Mouse (Mus musculus): ENCODE data around the gene Acot11.
"Not testable (repeated sequence)": the region's sequence is repeated elsewhere in the genome, so short reads cannot be mapped to it uniquely, and the experiment has no call there.

Acot11 gene

DNA sequence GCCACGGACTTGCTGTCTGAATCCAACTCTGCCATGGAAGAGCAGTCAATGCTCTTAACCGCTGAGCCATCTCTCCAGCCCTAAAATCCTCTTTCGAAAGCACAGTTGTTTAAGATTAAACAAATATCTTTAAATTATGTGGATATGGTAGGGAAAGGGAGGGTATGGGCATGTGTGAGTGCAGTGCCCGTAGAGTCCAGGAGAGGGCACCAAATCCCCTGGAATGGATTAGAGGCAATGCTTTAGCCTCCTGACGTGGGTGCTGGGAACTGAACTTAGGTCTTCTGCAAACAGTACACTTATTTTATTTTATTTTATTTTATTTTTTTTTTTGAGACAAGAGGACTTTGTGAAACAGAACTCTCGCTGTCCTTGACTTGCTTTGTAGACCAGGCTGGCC is 5.2 kb upstream of the Acot11 start:
- DNase-seq (ENCODE audit: low read depth, low spot score), result peak; percentile 23

DNA sequence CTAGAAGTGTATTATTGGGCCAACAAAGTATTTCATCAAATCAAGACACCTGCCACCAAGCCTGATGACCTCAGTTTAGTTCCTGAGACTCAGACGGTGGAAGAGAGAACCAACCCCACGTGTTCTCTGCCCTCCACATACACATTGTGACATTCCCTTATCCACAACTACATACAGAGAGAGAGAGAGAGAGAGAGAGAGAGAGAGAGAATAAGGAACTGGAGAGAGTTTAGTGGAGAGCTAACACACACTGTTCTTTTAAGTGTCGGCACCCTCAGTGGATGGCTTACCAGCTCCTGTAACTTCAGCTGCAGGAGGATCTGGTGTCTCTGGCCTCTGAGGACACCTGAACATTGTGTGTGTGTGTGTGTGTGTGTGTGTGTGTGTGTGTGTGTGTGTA is 2.5 kb upstream of the Acot11 start:
- no peak for DNase-seq (ENCODE audit: low read depth, low spot score)

DNA sequence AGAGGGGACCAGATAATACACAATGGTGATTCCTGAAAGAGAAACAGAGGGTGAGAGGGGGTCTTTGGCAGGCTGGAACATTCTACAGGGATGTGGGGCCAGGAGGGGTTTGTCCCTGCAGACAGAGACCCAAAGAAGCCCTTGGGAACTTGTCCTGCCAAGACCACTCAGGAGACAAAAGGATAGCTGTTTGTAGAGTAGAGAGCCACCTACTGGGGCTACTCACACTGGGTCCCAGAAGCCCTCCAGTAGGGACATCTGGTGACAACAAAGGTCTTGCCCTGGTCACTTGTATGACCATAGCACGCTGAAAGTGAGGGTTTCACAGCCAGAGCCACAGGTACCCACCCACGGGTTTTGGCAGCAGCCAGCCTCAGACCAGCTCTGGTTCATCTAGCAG is 1.1 kb upstream of the Acot11 start:
- no peak for DNase-seq (ENCODE audit: low read depth, low spot score)

DNA sequence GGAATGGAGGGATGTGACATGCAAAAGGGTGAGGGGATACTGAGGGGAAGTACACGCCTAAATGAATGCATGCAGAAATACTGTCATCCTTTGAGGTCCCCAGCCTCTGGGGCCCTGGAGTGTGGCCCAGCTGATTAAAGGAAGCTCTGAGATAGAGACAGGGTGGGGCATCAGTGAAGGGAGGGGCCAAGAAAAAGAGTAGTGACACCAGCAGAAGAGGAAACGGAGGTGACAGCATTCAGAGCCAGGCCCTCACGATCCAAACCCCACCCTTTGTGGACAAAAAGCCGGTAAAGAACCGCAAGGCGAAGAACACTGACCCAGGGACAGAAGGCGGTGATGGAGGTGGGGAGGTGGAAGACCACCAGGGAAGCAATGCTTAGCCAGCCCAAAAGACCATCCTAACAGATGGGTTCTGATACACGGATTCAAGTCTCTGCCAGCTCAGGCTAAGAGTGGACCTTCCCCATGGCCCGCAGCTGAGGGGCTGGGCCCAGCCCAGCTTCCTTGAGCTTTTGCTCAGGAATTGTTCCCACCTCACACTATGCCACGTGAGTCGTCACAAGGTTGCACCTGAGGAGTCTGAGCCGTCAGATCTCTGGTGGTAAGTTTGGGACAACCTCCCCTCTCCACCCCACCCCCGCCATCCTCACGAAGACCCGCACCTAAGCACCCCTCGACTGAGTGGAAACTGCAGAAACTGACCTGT is 443 bp downstream of the Acot11 start:
- no peak for DNase-seq (ENCODE audit: low read depth, low spot score)

DNA sequence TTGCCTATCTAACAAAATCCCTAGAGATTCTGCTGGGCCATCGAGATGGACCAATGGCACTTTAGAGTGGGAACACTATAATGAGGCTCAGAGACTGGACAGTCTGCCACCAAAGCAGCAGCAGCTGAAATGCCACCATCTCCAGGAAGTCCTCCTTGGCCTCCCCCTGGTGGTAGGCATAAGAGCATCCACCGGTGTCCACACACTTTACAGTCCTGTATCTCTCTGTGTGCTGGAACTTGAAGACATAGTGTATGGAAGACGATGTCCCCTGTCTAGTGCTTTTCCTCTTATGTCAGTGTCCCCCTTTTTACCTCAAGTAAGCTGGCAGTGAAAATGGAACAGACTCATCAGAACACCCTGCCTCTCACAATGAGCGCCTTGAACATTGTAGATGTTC is 1.0 kb downstream of the Acot11 start:
- DNase-seq (ENCODE audit: low read depth, low spot score), result no peak

DNA sequence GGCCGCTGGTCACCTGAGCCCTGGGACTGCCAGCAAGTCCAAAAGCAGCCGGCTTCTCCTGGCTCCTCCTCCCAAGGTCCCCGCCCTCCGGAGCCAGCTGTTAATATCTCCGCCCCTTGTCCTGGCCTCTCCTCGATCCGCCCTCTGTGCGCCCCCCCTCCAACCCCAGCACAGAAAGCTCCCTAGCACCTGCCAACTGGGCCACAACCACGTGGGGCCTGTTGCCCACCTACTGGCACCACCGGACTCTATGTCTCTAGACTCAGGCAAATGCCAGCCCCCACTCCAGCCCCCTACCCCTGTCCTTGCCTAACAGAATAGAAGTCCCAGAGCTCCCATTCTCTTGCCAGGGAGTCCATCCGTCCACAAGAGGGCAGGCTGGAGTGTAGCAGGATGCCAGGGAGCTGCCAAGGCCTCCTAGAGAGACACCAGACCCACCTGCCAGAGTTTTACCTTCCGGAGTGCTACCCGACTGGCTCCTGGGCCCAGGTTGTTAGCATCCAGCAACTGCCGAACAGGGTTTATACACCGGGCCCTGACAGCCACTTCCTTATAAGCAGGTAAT is 4.9 kb downstream of the Acot11 start:
- DNase-seq (ENCODE audit: low read depth, low spot score), result peak; percentile 30

DNA sequence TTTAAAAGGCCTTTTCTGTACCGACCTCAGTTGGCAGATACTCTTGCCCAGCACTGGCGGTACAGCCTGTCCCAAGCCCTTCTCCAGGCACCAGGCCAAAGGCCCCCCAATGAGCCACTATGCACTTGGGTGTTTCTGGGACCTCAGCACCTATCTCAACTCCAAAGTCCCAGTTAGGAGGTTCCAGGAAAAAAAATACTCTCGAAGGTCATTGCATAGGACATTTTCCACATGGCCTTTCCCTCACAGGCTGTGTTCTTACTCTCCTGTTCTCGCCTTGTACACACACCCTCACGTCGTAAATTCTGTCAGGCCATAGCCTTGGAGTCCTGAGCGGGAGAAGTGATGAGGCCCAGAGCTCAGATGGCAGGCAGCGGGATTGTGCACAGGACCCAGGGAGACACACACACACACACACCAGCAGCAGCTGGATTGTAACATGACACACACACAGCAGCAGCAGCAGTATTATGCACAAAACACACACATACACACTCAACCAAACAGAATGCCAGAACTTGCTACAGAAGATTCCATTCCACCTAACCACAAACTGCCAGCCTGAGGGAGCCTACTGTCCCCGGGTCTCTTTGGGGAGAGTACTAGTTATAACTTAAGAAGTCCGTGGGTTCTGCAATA is 5.8 kb downstream of the Acot11 start:
- no peak for DNase-seq (ENCODE audit: low read depth, low spot score)

DNA sequence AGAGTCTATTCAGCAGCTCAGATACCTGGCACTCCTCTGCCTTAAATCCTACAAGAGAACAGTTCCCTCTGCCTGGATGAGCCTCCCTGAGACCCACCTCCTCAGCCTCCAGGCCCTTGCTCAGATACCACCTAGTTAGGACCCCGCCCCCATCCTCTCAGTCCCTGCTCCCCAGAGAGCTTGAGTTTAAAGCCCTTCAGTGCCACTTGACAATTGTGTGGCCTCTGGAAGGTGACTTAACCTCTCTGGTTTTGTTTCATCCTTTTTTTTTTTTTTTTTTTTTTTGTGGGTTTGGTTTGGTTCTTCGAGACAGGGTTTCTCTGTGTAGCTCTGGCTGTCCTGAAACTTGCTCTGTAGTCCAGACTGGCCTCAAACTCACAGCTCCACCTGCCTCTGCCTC is 9.5 kb downstream of the Acot11 start:
- DNase-seq (ENCODE audit: low read depth, low spot score), result no peak

DNA sequence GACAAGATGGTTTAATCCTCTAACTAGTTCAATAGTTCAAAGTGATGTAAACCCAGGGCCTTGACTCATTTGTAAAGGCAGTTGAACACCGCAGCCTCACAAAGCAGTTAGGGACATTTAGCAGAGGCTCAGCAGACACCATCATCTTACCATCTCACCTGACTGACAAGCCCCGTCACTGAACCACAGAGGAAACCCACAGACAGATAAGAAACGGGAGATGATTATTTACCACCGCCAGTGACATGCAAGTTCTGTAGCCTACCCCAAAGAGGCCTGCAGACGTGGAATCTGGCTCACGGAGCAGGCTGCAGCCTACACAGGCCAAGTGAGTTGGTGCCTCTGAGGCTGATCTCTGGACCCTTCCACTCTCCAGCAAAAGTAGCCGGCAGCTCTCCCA is 10.6 kb downstream of the Acot11 start:
- no peak for DNase-seq (ENCODE audit: low read depth, low spot score)

DNA sequence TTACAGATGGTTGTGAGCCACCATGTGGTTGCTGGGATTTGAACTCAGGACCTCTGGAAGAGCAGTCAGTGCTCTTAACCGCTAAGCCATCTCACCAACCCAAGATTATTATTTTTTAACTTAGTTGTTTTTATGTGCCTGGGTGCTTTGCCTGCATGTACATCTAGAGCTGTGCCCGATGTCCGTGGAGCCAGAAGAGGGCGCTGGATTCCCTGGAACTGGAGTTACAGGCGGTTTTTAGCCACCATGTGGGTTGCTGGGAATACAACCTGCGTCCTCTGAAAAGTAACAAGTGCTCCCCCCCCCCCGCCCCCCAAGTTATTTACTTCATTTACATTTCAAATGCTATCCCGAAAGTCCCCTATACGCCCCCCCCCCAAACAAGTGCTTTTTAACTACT is 11.0 kb downstream of the Acot11 start:
- DNase-seq (ENCODE audit: low read depth, low spot score), result not testable (repeated sequence)

DNA sequence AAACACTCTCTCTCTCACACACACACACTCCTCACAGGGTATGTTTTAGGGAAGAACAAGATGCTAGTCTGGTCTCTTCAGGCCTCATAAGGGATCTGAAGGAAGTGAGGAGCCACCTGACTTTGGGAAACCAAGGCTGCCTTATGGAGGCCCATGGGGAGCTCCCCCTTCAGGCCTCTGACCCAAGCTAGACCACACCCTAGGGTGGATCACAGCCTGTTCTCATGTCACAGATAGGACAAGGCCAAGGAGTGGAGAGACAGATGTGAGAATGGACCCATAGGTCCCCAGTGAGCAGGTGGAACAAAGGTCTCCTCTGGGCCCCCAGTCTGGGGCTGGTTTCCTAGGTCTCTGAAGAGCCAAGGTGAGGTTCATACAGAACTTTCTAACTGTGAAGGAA is 12.5 kb downstream of the Acot11 start:
- DNase-seq (ENCODE audit: low read depth, low spot score), result no peak

DNA sequence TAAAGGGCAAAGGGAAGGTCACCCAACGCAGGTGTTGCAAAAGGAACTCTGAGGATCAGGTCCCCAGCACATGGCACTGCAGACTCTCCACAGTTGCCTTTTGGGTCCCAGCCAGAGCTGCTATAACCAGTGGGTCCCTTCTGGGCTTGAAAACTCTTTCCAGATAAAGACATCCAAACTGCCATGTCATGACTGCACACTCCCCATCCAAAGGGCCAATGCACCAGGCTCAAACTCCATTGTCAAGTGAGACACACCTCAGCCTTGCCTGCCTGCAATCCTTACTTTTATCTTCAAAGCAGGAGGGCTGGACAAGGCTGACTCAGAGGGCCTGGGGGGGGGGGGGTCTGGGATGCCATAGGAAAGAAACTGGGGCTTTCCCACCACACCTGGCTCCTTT is 13.9 kb downstream of the Acot11 start:
- DNase-seq (ENCODE audit: low read depth, low spot score), result no peak

DNA sequence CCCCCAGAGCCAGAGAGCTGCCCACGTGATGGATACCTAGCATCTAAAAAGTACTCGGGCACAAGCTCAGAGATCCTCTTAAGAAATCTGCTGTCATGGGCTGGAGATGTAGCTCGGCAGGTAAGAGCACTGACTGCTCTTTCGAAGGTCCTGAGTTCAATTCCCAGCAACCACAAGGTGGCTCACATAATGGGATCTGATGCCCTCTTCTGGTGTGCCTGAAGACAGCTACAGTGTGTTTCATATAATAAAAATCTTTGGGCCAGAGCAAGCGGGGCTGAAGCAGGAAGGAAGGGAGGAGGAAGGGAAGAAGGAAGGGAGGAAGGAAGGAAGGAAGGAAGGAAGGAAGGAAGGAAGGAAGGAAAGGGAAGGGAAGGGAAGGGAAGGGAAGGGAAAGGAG is 14.6 kb downstream of the Acot11 start:
- DNase-seq (ENCODE audit: low read depth, low spot score), result not testable (repeated sequence)

DNA sequence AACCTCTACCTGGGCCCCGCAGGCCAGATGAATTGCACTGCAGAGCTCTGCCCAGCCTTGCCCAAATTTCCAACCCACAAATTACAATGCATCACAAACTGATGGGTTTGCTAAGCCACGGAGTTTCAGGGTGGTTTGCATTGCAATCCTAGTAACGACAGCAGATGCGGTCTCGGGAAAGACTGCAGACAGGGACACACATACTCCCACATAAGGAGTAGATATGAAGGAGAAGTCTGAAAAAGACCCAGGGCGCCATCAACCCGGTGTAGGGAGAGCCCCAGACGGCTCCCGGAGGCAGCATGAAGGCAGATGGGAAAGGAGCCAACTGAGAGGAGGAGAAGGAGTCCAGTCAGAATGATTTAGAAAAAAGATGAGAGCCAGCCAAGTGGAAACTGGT is 15.1 kb downstream of the Acot11 start:
- no peak for DNase-seq (ENCODE audit: low read depth, low spot score)

DNA sequence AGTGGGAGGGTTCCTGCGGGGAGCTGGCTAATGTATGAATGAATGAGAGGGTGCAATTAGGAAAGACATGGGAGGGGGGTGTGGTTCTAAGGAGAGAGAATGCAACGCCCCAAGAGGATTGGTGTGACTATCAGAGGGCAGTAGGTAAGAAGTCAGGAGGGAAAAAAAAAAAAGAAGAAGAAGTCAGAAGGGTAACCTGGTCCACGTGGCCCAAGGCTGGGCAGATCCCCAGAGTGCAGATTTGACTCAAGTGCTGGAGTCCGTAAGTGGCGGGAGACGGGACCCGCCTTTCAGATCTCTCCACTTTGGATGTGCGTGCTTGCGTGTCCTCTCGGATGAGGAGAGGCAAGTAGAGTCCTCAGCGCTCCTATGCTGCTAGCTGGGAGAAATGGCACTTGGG is 16.2 kb downstream of the Acot11 start:
- no peak for DNase-seq (ENCODE audit: low read depth, low spot score)

DNA sequence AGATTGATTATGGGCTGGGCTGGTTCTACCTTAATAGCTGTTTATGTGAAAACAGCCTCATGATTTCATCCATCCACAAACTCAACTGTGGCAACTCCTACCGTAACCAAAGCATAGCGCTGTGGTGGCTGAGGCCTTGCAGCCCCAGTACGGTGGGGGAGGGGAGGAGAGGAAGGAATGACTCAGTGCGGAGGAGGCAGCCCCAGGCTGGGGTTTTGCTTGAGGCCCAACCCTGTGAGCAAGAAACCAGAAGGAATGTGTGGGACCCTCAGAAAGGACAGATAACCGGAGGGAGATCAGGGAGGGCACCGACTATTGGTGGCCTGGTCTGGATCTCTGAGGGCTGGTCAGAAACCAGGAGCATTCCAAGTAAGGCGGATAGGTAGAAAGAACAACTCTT is 17.0 kb downstream of the Acot11 start:
- peak; percentile 32 for DNase-seq (ENCODE audit: low read depth, low spot score)

DNA sequence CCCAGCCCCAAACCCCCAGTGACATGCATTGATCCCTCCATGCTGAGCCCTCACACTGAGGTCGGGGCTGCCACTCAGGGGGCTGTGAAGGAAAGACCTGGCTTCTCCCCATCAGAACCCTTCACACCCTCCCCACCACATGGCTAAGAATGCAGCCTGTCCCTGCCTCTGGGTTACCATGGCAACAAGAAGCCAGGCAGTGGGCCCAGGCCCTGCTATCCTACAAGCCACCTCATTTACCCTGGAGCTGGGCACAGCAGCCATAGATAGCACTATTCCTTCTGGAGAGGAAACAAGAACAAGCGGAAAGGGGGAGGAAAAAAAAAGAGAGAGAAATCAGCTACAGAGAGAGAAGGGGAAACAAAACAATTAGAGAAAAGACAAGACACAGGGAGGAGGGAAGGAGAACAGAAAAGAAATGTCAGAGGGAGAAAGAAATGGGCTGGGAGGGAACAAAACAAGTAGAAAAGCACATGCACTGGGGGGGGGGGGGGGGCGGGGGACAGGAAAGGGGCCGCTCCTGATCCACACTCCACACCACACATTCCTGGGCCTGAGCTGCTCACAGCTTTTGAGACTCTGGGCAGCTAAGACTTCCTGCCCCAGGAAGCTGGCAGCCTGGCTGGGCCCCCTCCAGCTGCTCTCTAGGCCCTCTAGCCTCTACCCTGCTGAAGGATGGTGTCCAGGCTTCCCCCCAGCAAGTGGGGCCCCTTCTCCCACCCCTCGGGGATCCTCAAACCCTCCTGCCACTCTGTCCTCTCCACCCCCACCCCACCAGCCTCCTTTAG is 18.9 kb downstream of the Acot11 start:
- peak; percentile 46 for DNase-seq (ENCODE audit: low read depth, low spot score)

DNA sequence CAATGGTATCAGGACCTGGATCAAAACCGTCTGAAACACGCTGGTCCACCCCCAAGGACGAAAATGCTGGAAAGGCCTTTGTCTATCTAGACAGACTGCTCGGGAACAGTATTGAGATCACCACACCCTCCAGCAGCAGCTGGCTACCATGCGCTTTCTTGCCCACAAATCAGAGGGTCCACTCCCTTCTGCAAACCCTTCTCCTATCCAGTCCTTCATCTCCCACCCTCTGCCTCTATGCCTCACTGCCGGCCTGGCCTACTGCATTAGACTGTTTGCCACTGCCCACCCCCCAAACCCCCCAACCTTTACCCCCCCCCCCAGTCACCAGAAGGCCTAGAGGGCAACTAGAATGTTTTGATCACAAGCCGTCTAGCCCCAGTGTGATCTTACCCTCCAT is 19.5 kb downstream of the Acot11 start:
- no peak for DNase-seq (ENCODE audit: low read depth, low spot score)

DNA sequence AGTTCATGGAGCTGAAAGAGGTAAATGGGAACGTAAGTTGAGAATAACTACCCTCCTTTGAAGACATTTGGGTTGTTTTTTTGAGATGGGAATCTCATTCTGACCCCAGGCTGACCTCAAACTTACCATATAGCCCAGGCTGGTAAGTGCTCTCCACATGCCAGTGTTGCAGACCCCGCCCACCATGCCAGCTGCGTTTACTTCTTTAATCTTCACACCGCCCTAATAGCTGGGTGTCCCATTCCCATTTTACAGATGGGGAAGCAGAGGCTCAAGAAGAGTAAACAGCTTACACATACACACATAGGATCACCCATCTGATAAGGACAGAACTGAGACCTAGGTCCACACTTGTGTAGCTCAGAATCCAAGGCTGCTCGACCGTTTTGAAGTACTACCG is 20.0 kb downstream of the Acot11 start:
- no peak for DNase-seq (ENCODE audit: low read depth, low spot score)

DNA sequence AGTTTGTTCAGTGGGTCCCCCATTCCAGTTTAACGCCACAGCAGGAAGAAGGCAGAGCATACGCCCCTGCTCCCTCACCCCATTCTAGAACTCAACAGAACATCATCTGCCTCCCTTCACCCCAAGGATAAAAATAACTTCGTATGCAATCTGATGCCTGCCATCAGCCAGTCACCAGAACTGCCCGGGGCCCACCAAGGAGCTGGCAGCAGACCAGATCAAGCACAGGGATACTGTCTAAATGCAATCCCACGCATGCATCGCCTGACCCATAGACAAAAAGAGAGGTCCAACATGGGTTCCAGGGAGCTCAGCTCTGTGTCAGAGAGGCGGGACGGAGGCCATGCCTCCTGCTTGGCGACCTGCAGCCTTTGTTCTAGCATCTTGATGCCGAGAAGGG is 21.7 kb downstream of the Acot11 start:
- peak; percentile 14 for DNase-seq (ENCODE audit: low read depth, low spot score)

DNA sequence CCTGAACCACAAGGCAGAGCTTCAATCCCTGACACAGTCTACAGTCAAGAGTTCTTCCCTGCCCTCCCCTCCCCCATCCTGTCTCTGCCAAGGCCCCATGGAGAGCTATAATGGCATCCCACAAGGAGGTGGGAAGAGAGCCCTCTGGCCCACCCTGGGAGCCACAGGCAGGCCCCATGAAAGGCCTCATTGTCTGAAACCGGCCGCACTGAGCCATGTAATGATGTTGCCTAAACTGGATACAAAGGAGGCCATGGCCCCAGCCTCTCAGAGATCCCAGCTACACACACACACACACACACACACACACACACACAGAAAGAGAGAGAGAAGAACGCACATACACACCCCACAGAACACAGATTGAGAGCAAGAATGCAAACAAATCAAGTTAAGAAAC is 24.8 kb downstream of the Acot11 start:
- no peak for DNase-seq (ENCODE audit: low read depth, low spot score)

DNA sequence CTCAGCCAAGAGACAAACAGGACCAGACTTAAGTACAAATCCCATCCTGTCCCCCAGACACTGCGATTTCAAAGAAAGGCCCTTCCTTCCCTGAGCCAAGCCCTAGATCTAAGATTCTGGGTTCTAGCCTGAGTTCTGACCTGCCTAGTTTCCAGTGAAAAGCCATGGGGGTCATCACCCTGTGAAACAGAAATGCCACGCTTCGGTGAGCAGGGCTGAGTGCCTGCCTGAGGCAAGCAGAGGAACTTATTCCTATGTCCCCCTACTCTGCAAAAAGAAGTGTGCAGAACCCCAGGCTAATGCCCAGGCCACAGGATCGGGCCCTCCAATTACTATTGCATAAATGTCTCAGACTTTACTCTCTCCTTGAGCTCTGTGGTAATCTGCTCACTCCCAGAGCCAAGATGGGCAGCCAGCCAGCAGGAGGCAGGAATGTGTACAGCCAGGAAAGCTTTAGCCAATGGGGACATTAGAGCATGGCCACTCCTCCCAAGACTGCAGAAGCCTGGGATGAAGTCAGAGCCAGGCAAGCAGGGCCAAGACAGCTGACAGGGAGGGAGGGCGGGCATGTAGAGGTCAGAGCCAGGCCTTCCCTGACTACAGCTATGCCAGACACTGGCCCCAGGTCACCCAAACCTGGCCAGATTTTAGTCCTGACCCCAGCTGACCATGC is 26.5 kb downstream of the Acot11 start:
- peak; percentile 98 for DNase-seq (ENCODE audit: low read depth, low spot score)

Measured in 3T3-L1 (cell line).